Mouse (Mus musculus): ENCODE results near the gene Bod1l.

Bod1l gene

GRCm38 (mm10) chr5:41758671-41759639 is 85.2 kb downstream of the Bod1l start:
- no peak for DNase-seq (ENCODE audit: low spot score in 2 of 2)

GRCm38 (mm10) chr5:41757338-41757737 is 86.8 kb downstream of the Bod1l start:
- DNase-seq (ENCODE audit: low spot score in 2 of 2) = no peak

GRCm38 (mm10) chr5:41756396-41756795 is 87.7 kb downstream of the Bod1l start:
- no peak for DNase-seq (ENCODE audit: low spot score in 2 of 2)

- no peak for DNase-seq (ENCODE audit: low spot score in 2 of 2)
These were observed 88.6 kb downstream of the Bod1l start for GRCm38 (mm10) chr5:41755373-41755960.

- no peak for DNase-seq (ENCODE audit: low spot score in 2 of 2)
These were observed 89.3 kb downstream of the Bod1l start for GRCm38 (mm10) chr5:41754836-41755235.

- no peak for DNase-seq (ENCODE audit: low spot score in 2 of 2)
These were observed 89.8 kb downstream of the Bod1l start for GRCm38 (mm10) chr5:41754226-41754775.

- DNase-seq (ENCODE audit: low spot score in 2 of 2) = no peak
These were observed 91.4 kb downstream of the Bod1l start for GRCm38 (mm10) chr5:41752721-41753120.

GRCm38 (mm10) chr5:41744898-41745780 is 99.0 kb downstream of the Bod1l start:
- DNase-seq (ENCODE audit: low spot score in 2 of 2) = no peak

- no peak for DNase-seq (ENCODE audit: low spot score in 2 of 2)
These were observed 99.9 kb downstream of the Bod1l start for GRCm38 (mm10) chr5:41744234-41744633.

- DNase-seq (ENCODE audit: low spot score in 2 of 2) = no peak
These were observed 105.3 kb downstream of the Bod1l start for GRCm38 (mm10) chr5:41738817-41739216.

All from spleen, postnatal 14 days (tissue).